Mouse (Mus musculus) spleen, adult 2 months (tissue): ENCODE measurements around the gene Negr1.

Source experiments
- CTCF ChIP-seq: fragments of 200-500 bp; IDR thresholded peaks from 2 replicates; pipeline ENCODE4 v1.5.1; 2011; ENCODE audit warnings: mild to moderate bottlenecking, inconsistent platforms; ENCODE audit not compliant: insufficient read depth, insufficient read length, insufficient replicate concordance; ENCODE audit errors: extremely low read depth
- POLR2A ChIP-seq: fragments of 200-500 bp; IDR thresholded peaks from 2 replicates; pipeline ENCODE4 v1.6.1; 2011; ENCODE audit warnings: low read depth, low read length, inconsistent platforms

GRCm38 (mm10) chr3:157240240-157240639, 678.6 kb downstream of the Negr1 start:
- TF ChIP-seq CTCF (no peak), POLR2A (no peak)
